Mouse (Mus musculus) naive thymus-derived CD4-positive, alpha-beta T cell, adult 5 months (primary cell): ENCODE results near the gene Ccdc136. TPM values are rescaled to one million over a fixed set of nuclear protein-coding genes. Genes with fewer than 3 reads are reported as not detected.

Experiments used
- polyA plus RNA-seq: library from polyadenylated mRNA; unstranded; fragments of 100-300 nt; shearing (Covaris generic); gene quantifications from one replicate; pipeline ENCODE4 v1.2.1, GENCODE M21; 2017

Ccdc136 gene
- polyA plus RNA-seq, result not detected

GRCm38 (mm10) chr6:29395910-29396713 lies at the start of gene Ccdc136:
Gene Ccdc136, plus strand, starts transcription at chr6:29396309.

DNA sequence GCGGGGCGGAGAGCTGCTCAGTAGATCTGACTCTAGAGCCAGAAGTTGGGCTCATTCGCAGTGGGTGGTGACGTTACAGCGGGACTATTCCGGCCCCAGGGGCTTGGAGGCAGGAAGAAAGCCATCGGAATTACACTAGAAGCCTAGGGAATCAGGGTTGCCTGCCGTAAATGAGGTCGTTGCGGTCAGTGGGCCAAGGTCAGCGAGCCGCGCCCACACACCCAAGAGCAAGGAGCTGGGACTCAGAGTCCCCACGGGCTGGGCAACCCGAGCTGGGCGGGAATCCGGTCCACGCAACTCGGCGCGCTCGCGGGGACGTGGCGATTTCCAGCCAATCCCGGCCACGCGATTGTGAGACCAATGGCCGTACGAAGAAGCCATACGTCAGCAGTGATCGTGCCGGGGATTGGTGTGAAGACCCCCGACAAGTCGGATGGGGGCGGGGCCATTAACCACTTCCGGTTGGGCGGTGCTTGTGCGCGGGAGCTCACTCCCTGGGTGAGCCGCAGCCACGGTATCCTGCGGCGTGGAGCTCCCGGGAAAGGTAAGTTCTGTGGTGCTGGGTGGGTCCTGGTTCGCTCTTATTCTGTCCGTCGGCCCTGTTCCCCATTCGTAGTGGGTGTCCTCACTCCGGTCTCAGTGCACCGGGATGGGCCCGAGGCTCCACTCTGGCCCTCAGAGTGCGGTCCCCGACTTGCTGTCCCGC lies 48.3 kb upstream of the Ccdc136 start, which contains the start of gene Calu:
TSS of gene Calu (plus strand) at position 405 of the 706 bp plus-strand sequence.

DNA sequence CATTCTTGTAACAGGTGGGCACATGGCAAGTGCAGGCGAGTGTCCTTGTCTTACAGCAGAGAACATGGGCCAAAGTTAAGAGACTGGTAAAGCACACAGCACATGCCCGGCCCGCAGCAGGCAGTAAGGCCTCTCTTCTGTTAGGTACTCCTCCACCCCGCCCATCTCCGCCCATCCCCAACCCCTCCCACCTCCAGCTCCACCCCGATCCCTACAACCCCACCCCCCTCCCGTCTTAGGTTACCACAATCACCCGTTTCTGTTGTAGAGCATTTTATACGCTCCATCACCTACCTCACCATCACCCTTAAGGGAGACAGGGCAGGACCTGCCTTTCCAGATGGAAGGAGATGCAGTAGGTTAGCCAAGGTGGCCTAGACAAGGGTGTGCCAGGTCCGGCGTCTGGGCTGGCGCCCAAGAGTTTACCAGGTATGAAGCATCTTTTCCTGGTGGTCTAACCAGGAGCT lies 8.0 kb upstream of the Ccdc136 start, which contains the start of gene Opn1sw:
TSS of gene Opn1sw (minus strand) at position 417 of the 467 bp plus-strand sequence.

GRCm38 (mm10) chr6:29433038-29433803 lies 37.1 kb downstream of the Ccdc136 start, which contains the start of gene Flnc:
Gene Flnc, plus strand, starts transcription at chr6:29433256.

DNA sequence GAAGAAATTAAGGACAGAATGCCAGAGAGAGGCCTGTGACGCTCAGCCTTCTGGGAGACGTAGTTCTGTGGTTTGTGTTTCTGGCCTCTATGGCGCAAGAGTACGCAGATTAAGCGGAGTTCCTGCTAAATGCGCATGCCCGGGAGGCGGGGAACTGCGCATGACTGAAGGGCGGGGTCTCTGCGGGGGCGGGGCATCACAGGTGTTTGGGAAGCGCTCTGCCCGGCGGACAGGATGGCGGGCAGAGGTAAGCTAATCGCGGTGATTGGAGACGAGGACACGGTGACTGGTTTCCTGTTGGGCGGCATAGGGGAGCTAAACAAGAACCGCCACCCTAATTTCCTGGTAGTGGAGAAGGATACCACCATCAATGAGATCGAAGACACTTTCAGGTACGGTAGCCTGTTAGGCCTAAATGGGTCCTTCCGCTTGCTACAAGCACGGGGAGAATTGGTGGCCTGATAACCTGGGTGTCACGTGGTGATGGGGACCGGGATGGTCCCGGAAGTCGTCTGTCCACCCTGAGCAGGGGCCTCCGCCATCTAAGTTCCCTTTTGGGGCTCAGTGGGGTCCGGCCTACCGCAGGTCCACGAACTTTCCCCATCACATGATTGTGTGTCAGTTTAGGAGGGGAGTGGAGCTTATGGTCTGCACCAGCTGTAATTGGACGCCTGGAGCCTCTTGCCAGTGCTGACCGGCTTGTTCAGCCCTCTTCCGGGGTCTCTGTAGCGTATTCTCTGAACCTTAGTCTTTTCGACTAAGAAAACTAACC lies 71.7 kb downstream of the Ccdc136 start, which contains the start of gene Atp6v1f:
TSS of gene Atp6v1f (plus strand) at position 136 of the 772 bp plus-strand sequence.

GRCm38 (mm10) chr6:29471137-29471536 lies 75.0 kb downstream of the Ccdc136 start, which contains the start of gene Atp6v1fnb:
Gene Atp6v1fnb, plus strand, starts transcription at chr6:29471437.

Other genes with a start within 250 kb of the Ccdc136 start
- 54.2 TPM for gene Rbm28, start 231.3 kb upstream of the Ccdc136 start, polyA plus RNA-seq
- gene Prrt4, start 216.7 kb upstream of the Ccdc136 start, polyA plus RNA-seq, result not detected
- 182 TPM for gene Impdh1, start 179.9 kb upstream of the Ccdc136 start, polyA plus RNA-seq
- gene Hilpda, start 123.8 kb upstream of the Ccdc136 start, polyA plus RNA-seq, result 25.5 TPM
- gene Fam71f2, start 116.7 kb upstream of the Ccdc136 start, polyA plus RNA-seq, result 0.73 TPM
- gene Fam71f1, start 77.2 kb upstream of the Ccdc136 start, polyA plus RNA-seq, result not detected
- gene Calu, start 48.2 kb upstream of the Ccdc136 start, polyA plus RNA-seq, result 89.1 TPM
- 0.27 TPM for gene Opn1sw, start 7.8 kb upstream of the Ccdc136 start, polyA plus RNA-seq
- gene Flnc, start 36.9 kb downstream of the Ccdc136 start, polyA plus RNA-seq, result not detected
- 277 TPM for gene Atp6v1f, start 71.4 kb downstream of the Ccdc136 start, polyA plus RNA-seq
- gene Atp6v1fnb, start 75.1 kb downstream of the Ccdc136 start, polyA plus RNA-seq, result not detected
- gene Kcp, start 111.6 kb downstream of the Ccdc136 start, polyA plus RNA-seq, result not detected
- 2.4 TPM for gene Irf5, start 130.3 kb downstream of the Ccdc136 start, polyA plus RNA-seq
- 105 TPM for gene Tnpo3, start 213.6 kb downstream of the Ccdc136 start, polyA plus RNA-seq